Mouse (Mus musculus) limb, embryonic 14.5 days (tissue): ENCODE results near the gene Spag7. TPM values are rescaled to one million over a fixed set of nuclear protein-coding genes. Genes with fewer than 3 reads are reported as not detected.

Experiments used
- ATAC-seq: fragments of 200-750 bp; cut with Nextera tagmentation; 2 replicates; pipeline ENCODE4 v1.8.0; 2017; ENCODE audit warnings: low read depth, moderate number of reproducible peaks, moderate TSS enrichment; ENCODE audit not compliant: low FRiP score
- DNase-seq: peaks from one replicate; pipeline ENCODE4 v3.0.0-alpha.2; 2015; ENCODE audit warnings: low spot score
- H3K27ac ChIP-seq: fragments of 300-500 bp; sonication (generic); replicated peaks from 2 replicates; pipeline ENCODE4 v1.5.1; 2014; ENCODE audit warnings: low read depth, mild to moderate bottlenecking, low read length, moderate library complexity, mixed read lengths
- H3K27me3 ChIP-seq: fragments of 300-500 bp; sonication (generic); 2 replicates; pipeline ENCODE4 v1.6.1; 2014; ENCODE audit warnings: low read length, mixed read lengths; ENCODE audit not compliant: control insufficient read depth, insufficient read depth
- H3K36me3 ChIP-seq: fragments of 300-500 bp; sonication (generic); 2 replicates; pipeline ENCODE4 v1.6.1; 2014; ENCODE audit warnings: mild to moderate bottlenecking, low read length, moderate library complexity, mixed read lengths; ENCODE audit not compliant: control insufficient read depth, insufficient read depth
- H3K4me1 ChIP-seq: fragments of 300-500 bp; sonication (generic); 2 replicates; pipeline ENCODE4 v1.6.1; 2014; ENCODE audit warnings: antibody characterized with exemption, low read length, mixed read lengths; ENCODE audit not compliant: control insufficient read depth, insufficient read depth
- H3K4me2 ChIP-seq: fragments of 300-500 bp; sonication (generic); replicated peaks from 2 replicates; pipeline ENCODE4 v1.6.1; 2014; ENCODE audit warnings: low read depth, mild to moderate bottlenecking, low read length, moderate library complexity; ENCODE audit not compliant: severe bottlenecking
- H3K4me3 ChIP-seq: fragments of 300-500 bp; sonication (generic); replicated peaks from 2 replicates; pipeline ENCODE4 v1.5.1; 2014; ENCODE audit warnings: low read length
- H3K9ac ChIP-seq: fragments of 300-500 bp; sonication (generic); 2 replicates; pipeline ENCODE4 v1.6.1; 2014; ENCODE audit warnings: mild to moderate bottlenecking, low read depth, low read length, moderate library complexity; ENCODE audit not compliant: severe bottlenecking
- H3K9me3 ChIP-seq: fragments of 300-500 bp; sonication (generic); 2 replicates; pipeline ENCODE4 v1.6.1; 2016; ENCODE audit warnings: low read length; ENCODE audit not compliant: control insufficient read depth
- POLR2A ChIP-seq: fragments of 200-500 bp; IDR thresholded peaks from 2 replicates; pipeline ENCODE4 v1.8.0; 2012; ENCODE audit warnings: inconsistent platforms, mild to moderate bottlenecking, moderate library complexity, borderline replicate concordance; ENCODE audit not compliant: insufficient read depth, insufficient read length; ENCODE audit errors: extremely low read depth
- WGBS: fragments of 180-500 bp; shearing (Covaris S2); extraction: QIAGEN DNeasy Blood & Tissue Kit; methylation state at CpG from one replicate; pipeline ENCODE4 v1.1.7; 2014; 5-methylcytosine and 5-hydroxymethylcytosine counted together
- polyA plus RNA-seq, 2 experiments: library from polyadenylated mRNA; depleted of rRNA in 1 of 2; stranded (reverse) in 1 of 2; unstranded in 1 of 2; fragments of >200 nt; fragmentation: Nextera tagmentation in 1 of 2; extraction: Ambion mirVana in 1 of 2; gene quantifications; 2 replicates each; pipeline versions ENCODE4 v1.2.1 to v1.2.3; 2012 to 2014

Spag7 gene
- polyA plus RNA-seq, 2 experiments, result 93.7 to 97.0 TPM

DNA sequence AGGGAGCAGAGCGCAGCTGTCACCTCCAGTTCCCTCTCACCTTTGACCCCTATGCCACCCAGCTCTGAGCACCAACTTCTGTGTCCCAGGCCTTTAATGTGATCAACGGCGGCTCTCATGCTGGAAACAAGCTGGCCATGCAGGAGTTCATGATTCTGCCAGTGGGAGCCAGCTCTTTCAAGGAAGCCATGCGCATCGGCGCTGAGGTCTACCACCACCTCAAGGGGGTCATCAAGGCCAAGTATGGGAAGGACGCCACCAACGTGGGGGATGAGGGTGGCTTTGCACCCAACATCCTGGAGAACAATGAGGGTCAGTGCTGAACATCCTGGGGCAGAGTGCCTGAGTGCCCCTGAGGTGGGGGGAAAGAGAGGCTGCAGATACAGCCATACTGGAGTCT lies 8.6 kb downstream of the Spag7 start:
- Histone ChIP-seq H3K9ac (no peak overlapping the region), H3K4me2 (no peak overlapping the region), H3K4me3 (no peak overlapping the region), H3K9me3 (no peaks in the 10 kb centered on the region), H3K27me3 (no peaks in the 10 kb centered on the region), H3K27ac (no peak overlapping the region), H3K36me3 (peaks cover 45% of the 10 kb centered on the region), H3K4me1 (peaks cover 19% of the 10 kb centered on the region)
- ATAC-seq, result no peak
- 90% methylated on average over 8 of the region's 8 CpGs for WGBS
- TF ChIP-seq POLR2A, result no peak
- no peak for DNase-seq

DNA sequence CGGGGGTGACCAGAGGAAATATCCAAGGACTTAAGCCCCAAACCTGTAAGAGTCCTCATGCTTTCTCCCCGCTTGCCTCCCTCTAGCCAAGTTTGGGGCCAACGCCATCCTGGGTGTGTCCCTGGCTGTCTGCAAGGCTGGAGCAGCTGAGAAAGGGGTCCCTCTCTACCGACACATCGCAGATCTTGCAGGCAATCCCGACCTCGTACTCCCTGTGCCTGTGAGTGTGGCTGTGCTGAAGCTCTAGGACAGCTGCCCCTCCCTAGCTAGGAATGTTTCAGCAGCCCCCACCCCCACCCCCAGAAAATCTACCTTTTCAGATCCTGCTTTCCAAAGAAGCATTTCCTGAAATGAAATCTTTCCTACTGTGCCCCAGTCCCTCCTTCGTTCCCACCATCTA lies 10.3 kb downstream of the Spag7 start:
- Histone ChIP-seq H3K27me3 (no peaks in the 10 kb centered on the region), H3K4me1 (peaks cover 19% of the 10 kb centered on the region), H3K27ac (no peak overlapping the region), H3K9ac (no peak overlapping the region), H3K36me3 (peaks cover 28% of the 10 kb centered on the region), H3K9me3 (no peaks in the 10 kb centered on the region), H3K4me2 (no peak overlapping the region), H3K4me3 (no peak overlapping the region)
- 71% methylated on average over 8 of the region's 8 CpGs for WGBS
- ATAC-seq, result no peak
- no peak for DNase-seq
- TF ChIP-seq POLR2A, result no peak

DNA sequence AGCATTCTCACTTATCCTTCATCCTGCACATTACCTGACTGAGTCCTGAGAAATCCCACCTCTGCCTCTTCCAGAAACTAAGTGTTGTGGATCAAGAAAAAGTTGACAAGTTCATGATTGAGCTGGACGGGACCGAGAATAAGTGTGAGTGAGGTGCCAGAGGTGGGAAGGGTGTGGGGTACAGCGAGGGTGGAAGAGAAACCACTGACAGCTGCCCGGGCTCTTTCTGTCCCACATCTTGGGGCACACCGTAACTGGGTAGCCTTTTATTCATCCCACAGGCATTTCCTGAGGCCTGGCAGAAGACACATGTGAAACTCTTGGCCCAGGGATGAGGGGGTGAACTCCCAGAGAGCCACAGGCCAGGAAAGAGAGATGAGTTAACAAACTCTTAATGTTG lies 10.7 kb downstream of the Spag7 start:
- no peak overlapping the region for H3K27ac ChIP-seq
- no peak for DNase-seq
- H3K9ac ChIP-seq, result no peak overlapping the region

DNA sequence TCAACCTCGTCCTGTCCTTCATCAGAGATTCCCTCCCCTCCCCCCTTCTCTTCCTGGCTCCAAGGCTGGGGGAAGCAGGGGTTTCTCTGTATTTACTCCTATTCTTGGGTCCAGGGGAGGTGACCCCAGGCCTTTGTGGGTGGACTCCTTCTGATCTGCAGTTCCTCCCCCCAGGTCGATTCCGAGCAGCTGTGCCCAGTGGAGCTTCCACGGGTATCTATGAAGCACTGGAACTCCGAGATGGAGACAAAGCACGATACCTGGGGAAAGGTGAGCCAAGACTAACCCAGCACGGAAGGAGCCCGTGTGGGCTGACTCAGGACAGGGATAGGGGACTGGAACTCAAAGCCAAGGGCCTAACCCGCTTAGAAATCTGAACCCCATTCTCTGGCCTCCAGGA lies 11.2 kb downstream of the Spag7 start:
- H3K27ac ChIP-seq, result no peak overlapping the region
- peaks cover 19% of the 10 kb centered on the region for H3K4me1 ChIP-seq
- H3K36me3 ChIP-seq, result peaks cover 20% of the 10 kb centered on the region
- WGBS, result 59% methylated on average over 9 of the region's 9 CpGs
- no peaks in the 10 kb centered on the region for H3K9me3 ChIP-seq
- no peak for ATAC-seq
- H3K4me2 ChIP-seq, result 0 out of 2 replicates have a peak overlapping the region, but pooled peaks have one; percentile 97
- no peak for TF ChIP-seq POLR2A
- no peak overlapping the region for H3K4me3 ChIP-seq
- H3K27me3 ChIP-seq, result no peaks in the 10 kb centered on the region
- DNase-seq, result no peak
- H3K9ac ChIP-seq, result 0 out of 2 replicates have a peak overlapping the region, but pooled peaks have one; percentile 5

More for the DNA sequence above, 10.7 kb downstream of the Spag7 start:
- no peak overlapping the region for H3K4me2 ChIP-seq
- WGBS, result 72% methylated on average over 5 of the region's 5 CpGs
- no peak for ATAC-seq
- H3K27me3 ChIP-seq, result no peaks in the 10 kb centered on the region
- peaks cover 19% of the 10 kb centered on the region for H3K4me1 ChIP-seq
- peaks cover 24% of the 10 kb centered on the region for H3K36me3 ChIP-seq
- H3K4me3 ChIP-seq, result no peak overlapping the region
- H3K9me3 ChIP-seq, result no peaks in the 10 kb centered on the region
- TF ChIP-seq POLR2A, result no peak

DNA sequence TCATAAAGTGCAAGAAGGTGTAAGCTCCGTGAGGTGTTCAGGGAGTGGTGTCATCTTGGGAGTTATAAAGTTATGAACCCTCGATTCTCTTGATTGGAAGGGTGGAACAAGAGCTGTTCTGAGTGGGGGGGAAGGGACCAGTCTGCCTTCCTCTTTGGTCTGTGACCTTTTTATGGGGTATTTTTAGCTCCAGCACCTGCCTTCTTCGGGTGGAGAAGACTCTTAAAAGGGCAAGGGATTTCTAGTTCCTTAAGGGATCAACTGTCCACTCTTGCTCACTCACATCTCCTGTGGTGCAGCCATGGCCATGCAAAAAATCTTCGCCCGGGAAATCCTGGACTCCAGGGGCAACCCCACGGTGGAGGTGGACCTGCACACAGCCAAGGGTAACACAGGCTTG lies 11.6 kb downstream of the Spag7 start:
- DNase-seq (no peak), ATAC-seq (no peak)
- Histone ChIP-seq H3K36me3 (peaks cover 20% of the 10 kb centered on the region), H3K4me3 (no peak overlapping the region), H3K9me3 (no peaks in the 10 kb centered on the region), H3K4me1 (peaks cover 22% of the 10 kb centered on the region), H3K27me3 (no peaks in the 10 kb centered on the region), H3K27ac (peak overlapping the region; percentile 97; the same call in 1 of the 2 replicates), H3K9ac (0 out of 2 replicates have a peak overlapping the region, but pooled peaks have one; percentile 5), H3K4me2 (peak overlapping the region; percentile 97; the same call in 1 of the 2 replicates)
- WGBS, result 45% methylated on average over 6 of the region's 6 CpGs
- TF ChIP-seq POLR2A, result no peak

DNA sequence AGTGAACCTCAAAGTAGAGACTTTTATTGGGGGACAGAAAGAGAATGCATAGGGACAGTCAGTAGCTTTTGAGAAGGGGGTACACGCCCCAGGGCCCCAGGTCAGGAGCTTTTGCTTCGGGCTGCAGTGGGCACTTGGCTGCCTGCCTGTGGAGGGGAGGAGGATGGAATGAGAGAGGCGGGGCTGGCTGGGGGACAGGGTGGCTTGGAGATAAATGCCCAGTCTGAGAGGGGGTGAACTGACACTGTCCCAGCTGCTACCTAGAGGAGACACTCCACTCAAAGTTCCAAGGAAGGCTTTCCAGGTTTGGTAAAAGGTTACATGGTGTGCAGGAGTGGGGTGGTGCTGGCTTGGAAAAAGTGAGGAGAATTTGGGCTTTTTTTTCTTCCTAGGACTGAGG lies 12.3 kb downstream of the Spag7 start, which contains the start of gene Eno3:
Eno3 (plus strand) TSS at position 239 of the 400 bp plus-strand sequence.
- peak; percentile 20 for DNase-seq
- Histone ChIP-seq H3K27me3 (no peaks in the 10 kb centered on the region), H3K4me2 (peak within 1 kb of the TSS; percentile 97), H3K4me3 (peak within 1 kb of the TSS; percentile 100), H3K27ac (peak within 1 kb of the TSS; percentile 97), H3K36me3 (peaks cover 20% of the 10 kb centered on the region), H3K4me1 (peaks cover 23% of the 10 kb centered on the region), H3K9me3 (no peaks in the 10 kb centered on the region), H3K9ac (peak within 1 kb of the TSS; percentile 96)
- no peak for ATAC-seq
- TF ChIP-seq POLR2A, result no peak
- WGBS, result 14% methylated on average over 3 of the region's 3 CpGs
